Mouse (Mus musculus): ENCODE measurements around the gene Ddx11. TPM values are rescaled to one million over a fixed set of nuclear protein-coding genes. Genes with fewer than 3 reads are reported as not detected.
"Not testable (repeated sequence)": the region's sequence is repeated elsewhere in the genome, so short reads cannot be mapped to it uniquely, and the experiment has no call there.

Ddx11 gene
- total and polyA plus RNA-seq, 2 experiments from 2014 or later, result 3.5 to 8.2 TPM

DNA sequence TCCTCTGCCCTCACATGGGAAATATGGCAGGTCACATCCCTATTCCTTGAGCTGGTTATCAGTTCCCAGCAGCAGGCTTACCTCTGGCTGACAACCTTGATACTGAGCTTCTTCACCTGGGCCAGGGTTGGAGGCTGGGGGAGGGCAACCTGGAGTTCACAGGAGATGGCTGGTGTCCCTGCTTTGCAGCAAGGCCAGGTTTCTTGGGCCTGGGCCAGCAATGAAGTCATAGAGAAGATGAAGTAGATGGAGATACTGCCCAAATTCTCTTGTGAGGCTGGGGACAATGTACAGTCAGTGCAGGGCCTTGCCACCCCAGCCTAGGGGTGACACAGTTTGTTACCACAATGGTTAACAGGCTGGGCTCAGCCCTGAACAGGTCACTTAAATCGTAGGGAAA, 2.6 kb upstream of the Ddx11 start:
- H3K4me1 ChIP-seq (ENCODE audit: control insufficient read depth, insufficient read depth), result peaks cover 6% of the 10 kb centered on the region
- ATAC-seq (ENCODE audit: insufficient read depth, low read depth) (no peak), DNase-seq (ENCODE audit: low spot score) (no peak)
- H3K9ac ChIP-seq (replicated peaks; ENCODE audit: low read depth, low read length), result no peak overlapping the region
- no peak for TF ChIP-seq CTCF (IDR thresholded peaks at IDR 0.05; ENCODE audit: low read depth)
- no peak for TF ChIP-seq EP300 (IDR thresholded peaks at IDR 0.05; ENCODE audit: low read depth)
- H3K27me3 ChIP-seq (ENCODE audit: control insufficient read depth, insufficient read depth, low read length), result no peaks in the 10 kb centered on the region
- H3K36me3 ChIP-seq (replicated peaks; ENCODE audit: control insufficient read depth, insufficient read depth, low read length), result peaks cover 37% of the 10 kb centered on the region
- no peaks in the 10 kb centered on the region for H3K9me3 ChIP-seq (replicated peaks; ENCODE audit: control insufficient read depth, low read length)
- no peak overlapping the region for H3K4me2 ChIP-seq (ENCODE audit: low read depth, low read length)
- WGBS, result 85% methylated on average over 1 of the region's 1 CpGs
- H3K4me3 ChIP-seq (ENCODE audit: low read depth, low read length), result no peak overlapping the region
- H3K27ac ChIP-seq (ENCODE audit: low read depth), result no peak overlapping the region

GRCm38 (mm10) chr17:66123816-66124610, 693 bp downstream of the Ddx11 start:
- H3K27ac ChIP-seq (ENCODE audit: low read depth), result peak overlapping the region; percentile 70
- peak overlapping the region; percentile 70 for H3K4me3 ChIP-seq (ENCODE audit: low read depth, low read length)
- TF ChIP-seq EP300 (IDR thresholded peaks at IDR 0.05; ENCODE audit: low read depth), result no peak
- TF ChIP-seq CTCF (IDR thresholded peaks at IDR 0.05; ENCODE audit: low read depth), result no peak
- 1% methylated on average over 20 of the region's 20 CpGs for WGBS
- peak overlapping the region; percentile 49 for H3K9ac ChIP-seq (replicated peaks; ENCODE audit: low read depth, low read length)
- H3K9me3 ChIP-seq (replicated peaks; ENCODE audit: control insufficient read depth, low read length), result no peaks in the 10 kb centered on the region
- peaks cover 6% of the 10 kb centered on the region for H3K4me1 ChIP-seq (ENCODE audit: control insufficient read depth, insufficient read depth)
- DNase-seq (ENCODE audit: low spot score) (no peak), ATAC-seq (ENCODE audit: insufficient read depth, low read depth) (0 out of 2 replicates have a peak, but pooled peaks have one; percentile 10)
- H3K4me2 ChIP-seq (ENCODE audit: low read depth, low read length), result peak overlapping the region; percentile 76
- H3K27me3 ChIP-seq (ENCODE audit: control insufficient read depth, insufficient read depth, low read length), result no peaks in the 10 kb centered on the region
- H3K36me3 ChIP-seq (replicated peaks; ENCODE audit: control insufficient read depth, insufficient read depth, low read length), result peaks cover 20% of the 10 kb centered on the region

GRCm38 (mm10) chr17:66125211-66125610, 1.9 kb downstream of the Ddx11 start:
- DNase-seq (ENCODE audit: low spot score) (peak; percentile 31), ATAC-seq (ENCODE audit: insufficient read depth, low read depth) (no peak)
- H3K9ac ChIP-seq (replicated peaks; ENCODE audit: low read depth, low read length), result no peak overlapping the region
- H3K4me3 ChIP-seq (ENCODE audit: low read depth, low read length), result no peak overlapping the region
- H3K4me2 ChIP-seq (ENCODE audit: low read depth, low read length), result no peak overlapping the region
- TF ChIP-seq EP300 (IDR thresholded peaks at IDR 0.05; ENCODE audit: low read depth) (no peak), CTCF (IDR thresholded peaks at IDR 0.05; ENCODE audit: low read depth) (peak; percentile 25; the same call in 1 of the 2 replicates)
- no peaks in the 10 kb centered on the region for H3K9me3 ChIP-seq (replicated peaks; ENCODE audit: control insufficient read depth, low read length)
- peaks cover 6% of the 10 kb centered on the region for H3K4me1 ChIP-seq (ENCODE audit: control insufficient read depth, insufficient read depth)
- peaks cover 23% of the 10 kb centered on the region for H3K36me3 ChIP-seq (replicated peaks; ENCODE audit: control insufficient read depth, insufficient read depth, low read length)
- no peaks in the 10 kb centered on the region for H3K27me3 ChIP-seq (ENCODE audit: control insufficient read depth, insufficient read depth, low read length)
- H3K27ac ChIP-seq (ENCODE audit: low read depth), result no peak overlapping the region
- WGBS, result 62% methylated on average over 5 of the region's 5 CpGs

GRCm38 (mm10) chr17:66130371-66130770, 7.1 kb downstream of the Ddx11 start:
- Histone ChIP-seq H3K36me3 (replicated peaks; ENCODE audit: control insufficient read depth, insufficient read depth, low read length) (peaks cover 67% of the 10 kb centered on the region), H3K4me1 (ENCODE audit: control insufficient read depth, insufficient read depth) (no peaks in the 10 kb centered on the region), H3K4me2 (ENCODE audit: low read depth, low read length) (no peak overlapping the region), H3K9ac (replicated peaks; ENCODE audit: low read depth, low read length) (no peak overlapping the region), H3K9me3 (replicated peaks; ENCODE audit: control insufficient read depth, low read length) (peaks cover 12% of the 10 kb centered on the region; the same call in 1 of the 2 replicates), H3K27me3 (ENCODE audit: control insufficient read depth, insufficient read depth, low read length) (no peaks in the 10 kb centered on the region), H3K27ac (ENCODE audit: low read depth) (no peak overlapping the region), H3K4me3 (ENCODE audit: low read depth, low read length) (no peak overlapping the region)
- TF ChIP-seq EP300 (IDR thresholded peaks at IDR 0.05; ENCODE audit: low read depth), result no peak
- TF ChIP-seq CTCF (IDR thresholded peaks at IDR 0.05; ENCODE audit: low read depth), result no peak
- WGBS, result 96% methylated on average over 9 of the region's 9 CpGs
- ATAC-seq (ENCODE audit: insufficient read depth, low read depth), result no peak
- DNase-seq (ENCODE audit: low spot score), result no peak

- TF ChIP-seq EP300 (IDR thresholded peaks at IDR 0.05; ENCODE audit: low read depth) (no peak), CTCF (IDR thresholded peaks at IDR 0.05; ENCODE audit: low read depth) (peak; percentile 16)
- DNase-seq (ENCODE audit: low spot score) (no peak), ATAC-seq (ENCODE audit: insufficient read depth, low read depth) (no peak; the same call in 1 of the 2 replicates)
- Histone ChIP-seq H3K4me1 (ENCODE audit: control insufficient read depth, insufficient read depth) (no peaks in the 10 kb centered on the region), H3K9ac (replicated peaks; ENCODE audit: low read depth, low read length) (no peak overlapping the region), H3K9me3 (replicated peaks; ENCODE audit: control insufficient read depth, low read length) (peaks cover 12% of the 10 kb centered on the region; the same call in 1 of the 2 replicates), H3K4me2 (ENCODE audit: low read depth, low read length) (no peak overlapping the region), H3K4me3 (ENCODE audit: low read depth, low read length) (no peak overlapping the region), H3K27me3 (ENCODE audit: control insufficient read depth, insufficient read depth, low read length) (no peaks in the 10 kb centered on the region), H3K36me3 (replicated peaks; ENCODE audit: control insufficient read depth, insufficient read depth, low read length) (peaks cover 74% of the 10 kb centered on the region), H3K27ac (ENCODE audit: low read depth) (no peak overlapping the region)
- WGBS, result 95% methylated on average over 4 of the region's 4 CpGs
Observed at GRCm38 (mm10) chr17:66131212-66131611, 7.9 kb downstream of the Ddx11 start.

DNA sequence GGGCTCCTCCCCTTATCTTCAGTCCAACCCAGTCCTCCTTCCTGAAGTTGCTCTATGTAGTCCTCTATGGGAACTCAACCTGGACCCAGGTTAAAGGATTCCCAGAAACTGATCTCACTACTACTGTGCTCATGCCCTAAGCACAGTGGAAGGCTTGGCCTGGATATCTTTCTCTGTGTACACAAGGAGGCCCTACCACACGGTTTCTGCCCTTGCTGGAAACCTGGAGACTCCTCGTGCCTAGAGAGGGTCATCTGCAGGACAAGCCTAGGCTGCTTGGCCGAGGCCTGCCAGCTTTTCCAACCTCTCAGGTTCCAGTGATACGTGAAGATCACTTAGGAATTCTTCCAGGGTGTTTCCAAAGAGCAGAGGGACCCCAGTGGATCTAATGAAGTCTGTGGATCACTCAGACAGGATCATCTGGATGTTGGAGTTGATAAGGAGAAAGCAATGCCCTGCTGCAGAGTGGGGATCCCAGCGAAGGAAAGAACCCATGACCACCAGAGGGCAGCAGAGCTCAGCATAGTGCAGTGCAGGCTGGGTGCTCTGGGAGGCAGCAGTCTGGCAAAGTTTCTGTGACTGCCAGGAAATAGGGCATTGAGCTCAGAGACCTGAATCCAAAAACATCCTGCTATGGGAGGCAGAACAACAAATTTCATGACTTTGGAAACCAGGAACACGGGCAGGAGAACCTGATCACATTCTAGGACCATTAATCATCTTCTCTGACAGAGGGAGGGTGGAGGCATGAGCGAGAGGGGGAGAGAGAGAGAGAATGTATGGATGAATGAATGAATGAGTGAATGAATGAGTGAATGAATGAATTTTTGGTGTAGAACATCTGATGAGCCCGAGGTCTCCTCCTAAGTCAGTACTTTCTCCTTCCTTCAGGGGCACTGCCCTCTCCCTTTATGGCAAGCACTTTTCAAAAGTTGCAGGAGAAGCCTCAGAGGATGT, 29.7 kb downstream of the Ddx11 start:
- not testable (repeated sequence) for H3K4me2 ChIP-seq (ENCODE audit: low read depth, low read length); H3K27ac ChIP-seq (ENCODE audit: low read depth); DNase-seq (ENCODE audit: low spot score); H3K27me3 ChIP-seq (ENCODE audit: control insufficient read depth, insufficient read depth, low read length); H3K9me3 ChIP-seq (replicated peaks; ENCODE audit: control insufficient read depth, low read length); H3K9ac ChIP-seq (replicated peaks; ENCODE audit: low read depth, low read length); H3K4me1 ChIP-seq (ENCODE audit: control insufficient read depth, insufficient read depth); H3K4me3 ChIP-seq (ENCODE audit: low read depth, low read length)
- WGBS, result 68% methylated on average over 5 of the region's 8 CpGs
- ATAC-seq (ENCODE audit: insufficient read depth, low read depth), result peak; percentile 79
- peaks cover 35% of the 10 kb centered on the region for H3K36me3 ChIP-seq (replicated peaks; ENCODE audit: control insufficient read depth, insufficient read depth, low read length)

DNA sequence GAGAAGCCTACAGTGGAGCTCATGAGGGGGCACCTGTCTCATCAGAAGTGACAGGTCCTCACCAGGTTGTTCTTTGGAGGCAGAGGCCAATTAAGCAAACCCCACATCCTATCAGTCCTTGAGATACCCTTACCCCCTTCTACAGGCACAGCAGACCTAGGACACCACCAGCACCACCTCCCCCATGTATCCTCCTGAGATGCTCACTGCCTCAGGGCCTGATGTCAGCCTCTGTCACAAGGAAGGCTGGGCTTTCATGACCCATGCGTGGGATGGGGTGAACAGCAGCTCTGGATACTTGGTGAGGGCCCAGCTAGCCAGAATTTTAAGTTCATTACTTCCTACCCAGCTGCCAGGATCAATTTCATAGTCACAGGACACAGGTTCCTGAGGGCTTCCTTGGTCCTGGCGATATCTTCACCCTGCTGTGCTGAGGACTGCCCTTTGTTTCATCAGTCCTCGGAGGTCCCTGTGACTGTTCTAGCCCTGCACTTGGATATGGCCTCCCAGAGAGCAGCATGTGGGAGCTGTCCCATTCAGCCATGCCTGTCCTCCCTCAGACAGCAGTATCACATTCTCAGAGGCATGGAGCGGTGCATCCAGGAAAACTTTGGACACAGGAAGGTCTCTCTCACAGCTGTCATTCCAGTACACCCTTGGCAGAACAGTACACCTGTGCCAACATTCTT, 30.6 kb downstream of the Ddx11 start:
- not testable (repeated sequence) for DNase-seq (ENCODE audit: low spot score); H3K4me3 ChIP-seq (ENCODE audit: low read depth, low read length); H3K9me3 ChIP-seq (replicated peaks; ENCODE audit: control insufficient read depth, low read length); ATAC-seq (ENCODE audit: insufficient read depth, low read depth); H3K4me2 ChIP-seq (ENCODE audit: low read depth, low read length); H3K9ac ChIP-seq (replicated peaks; ENCODE audit: low read depth, low read length); H3K27ac ChIP-seq (ENCODE audit: low read depth); H3K4me1 ChIP-seq (ENCODE audit: control insufficient read depth, insufficient read depth); H3K27me3 ChIP-seq (ENCODE audit: control insufficient read depth, insufficient read depth, low read length)
- WGBS, result 90% methylated on average over 4 of the region's 4 CpGs
- peaks cover 31% of the 10 kb centered on the region for H3K36me3 ChIP-seq (replicated peaks; ENCODE audit: control insufficient read depth, insufficient read depth, low read length)
